17 mouse cellular contexts compared by ENCODE assay signal in the genomic region with DNA sequence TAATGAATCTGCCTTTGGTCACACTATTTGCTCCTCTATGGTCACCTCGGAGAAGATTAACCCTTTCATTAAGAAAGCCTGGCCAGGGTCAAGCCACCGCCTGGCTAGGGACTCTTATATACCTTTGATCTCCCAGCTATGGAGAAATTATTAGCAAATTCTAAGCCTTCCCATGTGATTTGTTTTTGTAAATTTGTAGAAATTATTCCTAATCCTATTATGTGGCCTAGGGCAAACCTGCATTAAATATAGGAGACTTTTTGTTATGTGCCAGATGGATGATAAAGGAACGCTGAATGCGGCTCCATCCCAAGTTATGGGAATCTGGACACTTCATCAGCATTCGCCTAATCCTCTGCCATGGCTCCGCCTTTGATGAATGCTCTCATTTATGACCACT.
"Had no signal": no experiment of that assay in that cellular context is flagged by ENCODE, and none has a peak within 500 bp of the region (broad histone marks: within the 10 kb centered on the region; RNA-seq: fewer than 3 reads in every experiment).

No protein-coding gene starts in this region.

- H3K4me2 ChIP-seq: kidney, embryonic 15.5 days; liver, embryonic 13.5 days; neural tube, embryonic 13.5 days; stomach, embryonic 15.5 days had no signal

- H3K36me3 ChIP-seq: kidney, embryonic 15.5 days; liver, embryonic 13.5 days; neural tube, embryonic 13.5 days; stomach, embryonic 15.5 days had no signal

- H3K9me3 ChIP-seq: kidney, embryonic 15.5 days; liver, embryonic 13.5 days; neural tube, embryonic 13.5 days; stomach, embryonic 15.5 days had no signal

- H3K27me3 ChIP-seq: kidney, embryonic 15.5 days; liver, embryonic 13.5 days; neural tube, embryonic 13.5 days; stomach, embryonic 15.5 days had no signal

- H3K4me1 ChIP-seq: liver, embryonic 13.5 days; stomach, embryonic 15.5 days had no signal

- H3K27ac ChIP-seq: kidney, embryonic 15.5 days; left cerebral cortex, adult 2 months; liver, embryonic 13.5 days; neural tube, embryonic 13.5 days; stomach, embryonic 15.5 days had no signal

- H3K4me3 ChIP-seq: kidney, embryonic 15.5 days; left cerebral cortex, adult 2 months; liver, embryonic 13.5 days; myocyte; neural tube, embryonic 13.5 days; stomach, embryonic 15.5 days had no signal

- DNase-seq: kidney, adult 11 months; kidney, adult 8-10 months; kidney, postnatal 14 days; layer of hippocampus, postnatal 36 days; liver, embryonic 13.5 days; lung, adult 2 months; lung, postnatal 14 days; lung, postnatal 4 days; retina, postnatal 1 day; right cerebral cortex, postnatal 25 days; spleen, adult 18-20 months; thymus, postnatal 25 days had no signal

- H3K9ac ChIP-seq: kidney, embryonic 15.5 days; liver, embryonic 13.5 days; neural tube, embryonic 13.5 days; stomach, embryonic 15.5 days had no signal
